Mouse (Mus musculus): ENCODE results near the gene Dmd. TPM values are rescaled to one million over a fixed set of nuclear protein-coding genes. Genes with fewer than 3 reads are reported as not detected.

The Dmd gene
- total RNA-seq, 2 experiments from 2014 or later: 102 to 110 TPM

GRCm38 (mm10) chrX:84330593-84330992, 1381.9 kb downstream of the Dmd start:
- no peak for DNase-seq
- intact Hi-C loops (cut with DNase I; ENCODE audit: low total_unique reads): no loop called here

GRCm38 (mm10) chrX:84332177-84332576, 1383.5 kb downstream of the Dmd start:
- intact Hi-C loops (cut with DNase I; ENCODE audit: low total_unique reads): no loop called here
- DNase-seq: no peak

GRCm38 (mm10) chrX:84364981-84365380, 1416.3 kb downstream of the Dmd start:
- intact Hi-C loops (cut with DNase I; ENCODE audit: low total_unique reads): no loop called here
- DNase-seq: no peak

GRCm38 (mm10) chrX:84435608-84436007, 1486.9 kb downstream of the Dmd start:
- no peak for DNase-seq
- intact Hi-C loops (cut with DNase I; ENCODE audit: low total_unique reads): no loop called here

- DNase-seq: no peak
- intact Hi-C loops (cut with DNase I; ENCODE audit: low total_unique reads): no loop called here
These were observed 1487.9 kb downstream of the Dmd start for GRCm38 (mm10) chrX:84436556-84436955.

GRCm38 (mm10) chrX:84442996-84443395, 1494.3 kb downstream of the Dmd start:
- no peak for DNase-seq
- intact Hi-C loops (cut with DNase I; ENCODE audit: low total_unique reads): no loop called here

GRCm38 (mm10) chrX:84443985-84444384, 1495.3 kb downstream of the Dmd start:
- DNase-seq: no peak
- intact Hi-C loops (cut with DNase I; ENCODE audit: low total_unique reads): no loop called here

GRCm38 (mm10) chrX:84444638-84445037, 1496.0 kb downstream of the Dmd start:
- no peak for DNase-seq
- intact Hi-C loops (cut with DNase I; ENCODE audit: low total_unique reads): no loop called here

- no peak for DNase-seq
- intact Hi-C loops (cut with DNase I; ENCODE audit: low total_unique reads): no loop called here
These were observed 1505.8 kb downstream of the Dmd start for GRCm38 (mm10) chrX:84454473-84454872.

GRCm38 (mm10) chrX:84514650-84515366, 1566.1 kb downstream of the Dmd start:
- intact Hi-C loops (cut with DNase I; ENCODE audit: low total_unique reads): no loop called here
- DNase-seq: no peak

GRCm38 (mm10) chrX:84551995-84552394, 1603.3 kb downstream of the Dmd start:
- intact Hi-C loops (cut with DNase I; ENCODE audit: low total_unique reads): no loop called here

GRCm38 (mm10) chrX:84553441-84553840, 1604.8 kb downstream of the Dmd start:
- intact Hi-C loops (cut with DNase I; ENCODE audit: low total_unique reads): no loop called here
- no peak for DNase-seq

More at GRCm38 (mm10) chrX:84551995-84552394, 1603.3 kb downstream of the Dmd start:
- no peak for DNase-seq

GRCm38 (mm10) chrX:84598476-84598875, 1649.8 kb downstream of the Dmd start:
- no peak for DNase-seq
- intact Hi-C loops (cut with DNase I; ENCODE audit: low total_unique reads): no loop called here

- DNase-seq: no peak
- intact Hi-C loops (cut with DNase I; ENCODE audit: low total_unique reads): no loop called here
These were observed 1691.8 kb downstream of the Dmd start for GRCm38 (mm10) chrX:84640446-84640845.

- no peak for DNase-seq
- intact Hi-C loops (cut with DNase I; ENCODE audit: low total_unique reads): no loop called here
These were observed 1799.0 kb downstream of the Dmd start for GRCm38 (mm10) chrX:84747683-84748082.

- intact Hi-C loops (cut with DNase I; ENCODE audit: low total_unique reads): no loop called here
- DNase-seq: peak; percentile 7
These were observed 1911.5 kb downstream of the Dmd start for GRCm38 (mm10) chrX:84860012-84860647.

- intact Hi-C loops (cut with DNase I; ENCODE audit: low total_unique reads): no loop called here
- DNase-seq: no peak
These were observed 1924.4 kb downstream of the Dmd start for GRCm38 (mm10) chrX:84873090-84873489.

GRCm38 (mm10) chrX:84878125-84878524, 1929.5 kb downstream of the Dmd start:
- intact Hi-C loops (cut with DNase I; ENCODE audit: low total_unique reads): no loop called here
- no peak for DNase-seq

- intact Hi-C loops (cut with DNase I; ENCODE audit: low total_unique reads): no loop called here
- DNase-seq: no peak
These were observed 1984.2 kb downstream of the Dmd start for GRCm38 (mm10) chrX:84932715-84933473.

GRCm38 (mm10) chrX:84960557-84960956, 2011.9 kb downstream of the Dmd start:
- no peak for DNase-seq
- intact Hi-C loops (cut with DNase I; ENCODE audit: low total_unique reads): no loop called here

- intact Hi-C loops (cut with DNase I; ENCODE audit: low total_unique reads): no loop called here
- no peak for DNase-seq
These were observed 2012.3 kb downstream of the Dmd start for GRCm38 (mm10) chrX:84960972-84961371.

Data from gastrocnemius, postnatal 14 days (tissue).